Mouse (Mus musculus) small intestine, adult 2 months (tissue): ENCODE data around the gene Ssr2. TPM values are rescaled to one million over a fixed set of nuclear protein-coding genes. Genes with fewer than 3 reads are reported as not detected.

Experiments used
- H3K27ac ChIP-seq: fragments of 200-500 bp; 2 replicates; pipeline ENCODE4 v1.5.1; 2012; ENCODE audit warnings: low read depth, low read length, control low read depth, inconsistent platforms; ENCODE audit not compliant: insufficient read depth
- H3K27me3 ChIP-seq: fragments of 200-500 bp; 2 replicates; pipeline ENCODE4 v1.6.1; 2012; ENCODE audit warnings: mild to moderate bottlenecking, moderate library complexity, low read length, inconsistent platforms; ENCODE audit not compliant: control insufficient read depth, insufficient read depth
- H3K36me3 ChIP-seq: fragments of 200-500 bp; 2 replicates; pipeline ENCODE4 v1.6.1; 2012; ENCODE audit warnings: mild to moderate bottlenecking, low read length, control low read depth, inconsistent platforms; ENCODE audit not compliant: control insufficient read depth, insufficient read depth
- H3K4me1 ChIP-seq: fragments of 200-500 bp; 2 replicates; pipeline ENCODE4 v1.6.1; 2012; ENCODE audit warnings: low read length, inconsistent platforms, mixed read lengths; ENCODE audit not compliant: control insufficient read depth, insufficient read depth, insufficient read length
- H3K4me3 ChIP-seq: fragments of 200-500 bp; 2 replicates; pipeline ENCODE4 v1.5.1; 2012; ENCODE audit warnings: low read depth, mild to moderate bottlenecking, control low read depth, inconsistent platforms, low read length, moderate library complexity
- CTCF ChIP-seq: fragments of 200-500 bp; IDR thresholded peaks from 2 replicates; pipeline ENCODE4 v1.5.1; 2012; ENCODE audit warnings: low read depth, mild to moderate bottlenecking, control low read depth, inconsistent platforms, low read length, moderate library complexity, mixed read lengths; ENCODE audit not compliant: insufficient replicate concordance, insufficient read length; ENCODE audit errors: extremely low read depth
- POLR2A ChIP-seq: fragments of 200-500 bp; IDR thresholded peaks from 2 replicates; pipeline ENCODE4 v1.6.1; 2012; ENCODE audit warnings: low read depth, mild to moderate bottlenecking, control low read depth, inconsistent platforms, low read length, moderate library complexity
- WGBS: fragments of 180-500 bp; shearing (Covaris S2); methylation state at CpG from one replicate; pipeline ENCODE4 v1.1.7; 2018; 5-methylcytosine and 5-hydroxymethylcytosine counted together
- polyA plus RNA-seq: library from polyadenylated mRNA; depleted of rRNA; stranded (reverse); fragments of >200 nt; gene quantifications from 2 replicates; pipeline ENCODE4 v1.2.3, GENCODE M21; 2012; rRNA removed

Ssr2 gene
- 130 and 182 TPM in 2 replicates for polyA plus RNA-seq

DNA sequence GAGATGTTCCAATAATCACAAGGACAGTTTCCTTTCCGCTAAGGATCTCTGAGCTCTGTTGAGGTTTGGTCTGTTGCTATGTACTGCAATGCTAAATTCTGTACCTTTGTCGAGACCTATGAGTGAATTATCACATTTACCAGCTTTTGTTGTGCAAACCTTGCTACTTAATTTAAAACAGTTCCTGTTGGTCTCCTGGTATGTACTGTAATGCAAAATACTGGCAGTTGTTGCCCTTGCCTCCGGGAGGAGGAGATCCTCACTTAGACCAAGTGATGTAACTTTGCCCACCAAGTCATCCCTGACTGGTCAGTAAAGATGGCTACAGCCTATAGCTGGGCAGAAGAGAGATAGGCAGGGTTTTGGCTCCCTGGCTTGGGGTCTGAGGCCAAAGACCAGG is at the start of gene Ssr2:
Ssr2 (plus strand) TSS at position 337 of the 400 bp plus-strand sequence.
- no peaks in the 10 kb centered on the region for H3K36me3 ChIP-seq
- 85% methylated on average over 3 of the region's 3 CpGs for WGBS
- peaks cover 4% of the 10 kb centered on the region for H3K4me1 ChIP-seq
- H3K27me3 ChIP-seq: no peaks in the 10 kb centered on the region
- no peak for TF ChIP-seq CTCF
- H3K27ac ChIP-seq: no peak within 1 kb of the TSS
- no peak within 1 kb of the TSS for H3K4me3 ChIP-seq

GRCm38 (mm10) chr3:88526157-88527131 is 49.2 kb upstream of the Ssr2 start:
- Histone ChIP-seq H3K36me3 (no peaks in the 10 kb centered on the region), H3K27me3 (no peaks in the 10 kb centered on the region), H3K4me3 (no peak overlapping the region), H3K27ac (no peak overlapping the region), H3K4me1 (no peaks in the 10 kb centered on the region)
- 37% methylated on average over 17 of the region's 17 CpGs for WGBS
- peak; percentile 99 for TF ChIP-seq CTCF
- TF ChIP-seq POLR2A: no peak

DNA sequence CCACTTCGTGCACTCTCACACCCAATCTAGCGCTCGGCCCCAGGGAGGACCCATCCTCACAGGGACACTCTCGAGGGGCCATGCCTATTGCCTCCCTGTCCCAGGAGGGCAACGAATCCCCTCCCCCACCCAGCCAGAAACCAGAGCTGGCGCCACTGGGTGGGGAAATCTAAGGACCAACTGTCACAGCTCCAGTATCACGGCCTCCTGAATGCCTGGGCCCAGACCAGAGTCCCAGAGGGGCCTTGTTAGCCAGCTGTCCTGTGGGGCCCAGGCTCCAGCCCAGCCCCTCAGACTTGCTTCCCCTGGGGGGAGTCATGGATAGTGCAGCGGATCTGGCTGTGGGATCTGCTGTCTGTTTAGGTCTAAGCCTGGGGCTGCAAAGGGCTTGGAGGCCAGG is 48.1 kb upstream of the Ssr2 start:
- no peak overlapping the region for H3K27ac ChIP-seq
- no peak overlapping the region for H3K4me3 ChIP-seq
- 72% methylated on average over 8 of the region's 8 CpGs for WGBS
- peaks cover under 1% of the 10 kb centered on the region for H3K4me1 ChIP-seq
- TF ChIP-seq POLR2A: no peak
- no peak for TF ChIP-seq CTCF
- 0 out of 2 replicates have a peak, but pooled peaks cover 6% of the 10 kb centered on the region for H3K27me3 ChIP-seq
- H3K36me3 ChIP-seq: no peaks in the 10 kb centered on the region

GRCm38 (mm10) chr3:88528646-88529045 is 47.0 kb upstream of the Ssr2 start:
- no peak overlapping the region for H3K4me3 ChIP-seq
- 0 out of 2 replicates have a peak, but pooled peaks cover 6% of the 10 kb centered on the region for H3K27me3 ChIP-seq
- 83% methylated on average over 11 of the region's 11 CpGs for WGBS
- no peak overlapping the region for H3K27ac ChIP-seq
- H3K4me1 ChIP-seq: peaks cover 3% of the 10 kb centered on the region
- TF ChIP-seq CTCF: no peak
- no peak for TF ChIP-seq POLR2A
- H3K36me3 ChIP-seq: no peaks in the 10 kb centered on the region

DNA sequence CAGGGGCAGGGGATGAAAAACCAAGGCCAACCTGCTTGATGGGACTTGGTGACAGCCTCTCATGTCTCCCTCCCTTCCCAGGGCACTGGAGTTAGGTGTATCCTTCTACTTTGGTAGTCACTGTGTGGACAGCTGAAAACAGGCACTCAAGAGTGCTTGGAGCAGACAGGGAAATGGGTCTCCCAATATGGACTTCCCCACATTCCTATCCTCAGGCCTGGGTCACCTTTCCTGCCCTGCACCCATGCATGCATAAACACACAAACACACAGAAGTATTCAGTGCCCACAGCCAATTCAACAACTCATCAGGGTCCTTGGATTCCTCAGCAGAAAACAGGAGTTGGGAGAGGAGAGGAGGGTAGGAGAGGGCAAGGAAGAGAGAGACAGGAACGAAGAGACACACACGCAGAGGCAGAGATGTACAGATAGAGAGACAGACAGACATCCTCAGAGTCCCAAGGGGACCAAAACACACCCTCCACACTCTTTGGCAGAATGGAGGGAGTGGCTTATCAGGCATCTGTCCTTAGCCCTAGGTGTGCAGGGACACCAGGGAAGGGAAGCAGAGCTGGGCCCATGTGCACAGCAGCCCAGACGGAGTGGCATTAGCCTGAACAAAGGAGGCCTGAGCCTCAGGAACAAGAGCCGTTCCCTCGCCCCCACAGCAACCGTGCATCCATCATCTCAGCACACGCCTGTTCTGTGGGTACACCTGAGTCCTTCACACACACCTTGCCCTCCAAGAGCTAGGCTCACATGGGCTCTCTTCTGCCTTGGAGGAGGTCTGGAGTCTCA is 46.3 kb upstream of the Ssr2 start:
- 79% methylated on average over 7 of the region's 7 CpGs for WGBS
- no peak for TF ChIP-seq CTCF
- no peak for TF ChIP-seq POLR2A
- no peaks in the 10 kb centered on the region for H3K36me3 ChIP-seq
- 0 out of 2 replicates have a peak, but pooled peaks cover 6% of the 10 kb centered on the region for H3K27me3 ChIP-seq
- H3K4me1 ChIP-seq: peaks cover 3% of the 10 kb centered on the region
- H3K4me3 ChIP-seq: no peak overlapping the region
- no peak overlapping the region for H3K27ac ChIP-seq

DNA sequence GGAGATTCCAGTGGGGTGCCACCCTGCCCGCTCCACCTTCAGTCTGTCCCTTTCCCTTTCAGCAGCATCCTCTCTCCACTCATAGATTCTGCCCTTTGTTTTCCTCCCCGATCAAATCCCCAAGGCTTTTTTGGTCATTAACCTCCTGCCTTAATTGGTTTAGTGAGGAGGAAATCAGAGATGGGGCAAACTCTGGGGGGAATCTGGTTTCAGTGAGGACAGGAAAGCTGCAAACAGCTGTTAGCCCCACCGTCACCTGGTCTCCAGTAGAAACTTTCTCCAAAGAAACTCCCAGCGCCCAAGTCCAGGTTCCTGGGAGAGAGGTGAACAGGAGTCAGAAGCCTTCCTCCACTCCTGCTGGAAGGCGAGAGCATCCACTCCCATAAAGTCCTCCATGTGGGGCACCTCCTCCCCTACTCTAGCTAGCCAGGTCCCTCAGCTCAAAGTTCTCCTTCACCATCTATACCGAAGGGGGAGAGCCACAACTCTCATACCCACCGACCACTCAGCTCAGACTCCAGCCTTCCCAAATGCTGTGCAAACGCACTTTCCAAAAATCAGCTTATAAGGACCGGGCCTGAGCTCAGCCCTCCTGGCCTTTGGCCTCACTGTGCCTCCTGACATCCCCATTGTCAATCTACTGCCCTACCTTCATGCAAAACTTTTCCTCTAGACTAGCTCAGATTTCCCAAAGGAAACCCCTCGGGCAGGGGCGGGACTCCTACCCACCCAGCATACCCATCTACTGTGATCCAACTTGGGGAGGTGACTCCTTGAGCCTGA is 45.4 kb upstream of the Ssr2 start:
- TF ChIP-seq POLR2A (no peak), CTCF (no peak)
- no peaks in the 10 kb centered on the region for H3K36me3 ChIP-seq
- WGBS: 56% methylated on average over 11 of the region's 11 CpGs
- H3K4me1 ChIP-seq: peaks cover 3% of the 10 kb centered on the region
- no peak overlapping the region for H3K27ac ChIP-seq
- 0 out of 2 replicates have a peak, but pooled peaks cover 6% of the 10 kb centered on the region for H3K27me3 ChIP-seq
- H3K4me3 ChIP-seq: no peak overlapping the region
